Mouse (Mus musculus): ENCODE results near the gene Mcm7.

Mcm7 gene

GRCm38 (mm10) chr5:138155443-138155976 lies 16.7 kb downstream of the Mcm7 start, which contains the start of gene Zfp113:
Gene Zfp113, minus strand, starts transcription at chr5:138155744.
- in situ Hi-C loops (cut with MseI, MboI): no loop called here

GRCm38 (mm10) chr5:138154390-138154789 lies 17.8 kb downstream of the Mcm7 start:
- in situ Hi-C loops (cut with MseI, MboI): no loop called here

GRCm38 (mm10) chr5:138138585-138138984 lies 33.6 kb downstream of the Mcm7 start:
- in situ Hi-C loops (cut with MseI, MboI): no loop called here

- in situ Hi-C loops (cut with MseI, MboI): no loop called here
Observed at GRCm38 (mm10) chr5:138137935-138138549, 34.2 kb downstream of the Mcm7 start.

GRCm38 (mm10) chr5:138137257-138137656 lies 35.0 kb downstream of the Mcm7 start:
- in situ Hi-C loops (cut with MseI, MboI): no loop called here

- in situ Hi-C loops (cut with MseI, MboI): no loop called here
Observed at GRCm38 (mm10) chr5:138132425-138133064, 39.7 kb downstream of the Mcm7 start.

- in situ Hi-C loops (cut with MseI, MboI): no loop called here
Observed at GRCm38 (mm10) chr5:138118041-138118440, 54.2 kb downstream of the Mcm7 start.

GRCm38 (mm10) chr5:138117199-138118015 lies 54.8 kb downstream of the Mcm7 start:
- in situ Hi-C loops (cut with MseI, MboI): no loop called here

- in situ Hi-C loops (cut with MseI, MboI): no loop called here
Observed at GRCm38 (mm10) chr5:138116255-138117198, 55.7 kb downstream of the Mcm7 start, which contains the start of gene Zscan21. Gene Zscan21, plus strand, starts transcription at chr5:138116903.

Data from mouse trophoblast stem cell (cell line).